ENCODE assay signal across 9 mouse cellular contexts in genomic region chr7:121312961-121313587, GRCm38 (mm10).
A peak's percentile ranks its signal among the peaks of the same experiment; 100 is the strongest.
DNase-seq lines count a peak whose midpoint lies in the region; ATAC-seq lines count a peak whose summit lies in the region.
"Had no signal": no experiment of that assay in that cellular context is flagged by ENCODE, and none has a peak within 500 bp of the region (broad histone marks: within the 10 kb centered on the region; RNA-seq: fewer than 3 reads in every experiment).

No protein-coding gene starts in this region.

- peaks cover 7% of the 10 kb centered on the region; the same call in 1 of the 2 replicates for H3K27me3 ChIP-seq in forebrain, embryonic 16.5 days (replicated peaks; ENCODE audit: control insufficient read depth, insufficient read depth, low read length)
- H3K27me3 ChIP-seq in midbrain, embryonic 12.5 days: peaks cover 7% of the 10 kb centered on the region; the same call in 1 of the 2 replicates
- H3K27me3 ChIP-seq: lung, embryonic 15.5 days had no signal

- H3K4me3 ChIP-seq in forebrain, embryonic 16.5 days (replicated peaks; ENCODE audit: low read length): no peak overlapping the region
- peak overlapping the region; percentile 18; the same call in 1 of the 2 replicates for H3K4me3 ChIP-seq in midbrain, embryonic 12.5 days
- H3K4me3 ChIP-seq: lung, embryonic 15.5 days had no signal

- H3K4me2 ChIP-seq in forebrain, embryonic 16.5 days (ENCODE audit: low read length): peak overlapping the region; percentile 2
- H3K4me2 ChIP-seq in midbrain, embryonic 12.5 days (replicated peaks): peak overlapping the region; percentile 46
- H3K4me2 ChIP-seq: lung, embryonic 15.5 days had no signal

- H3K9me3 ChIP-seq in forebrain, embryonic 16.5 days (ENCODE audit: control insufficient read depth, low read length): no peaks in the 10 kb centered on the region
- no peaks in the 10 kb centered on the region for H3K9me3 ChIP-seq in midbrain, embryonic 12.5 days
- H3K9me3 ChIP-seq: lung, embryonic 15.5 days had no signal

- H3K9ac ChIP-seq in forebrain, embryonic 16.5 days (replicated peaks; ENCODE audit: low read depth, low read length): no peak overlapping the region
- H3K9ac ChIP-seq in midbrain, embryonic 12.5 days (replicated peaks): no peak overlapping the region
- H3K9ac ChIP-seq: lung, embryonic 15.5 days had no signal

- DNase-seq in Muller cell, postnatal 12 days (ENCODE audit: inconsistent ontology term): peak; percentile 10
- DNase-seq in cerebellum, adult 9-11 months: peak; percentile 2
- no peak for DNase-seq in urinary bladder, adult 2 months (ENCODE audit: low spot score)
- DNase-seq in kidney, postnatal 10 days: no peak
- DNase-seq: kidney, adult 2 months had no signal

- H3K27ac ChIP-seq in forebrain, embryonic 16.5 days (ENCODE audit: low read length): no peak overlapping the region
- H3K27ac ChIP-seq in midbrain, embryonic 12.5 days (replicated peaks): peak overlapping the region; percentile 39; the same call in 1 of the 2 replicates
- H3K27ac ChIP-seq: lung, embryonic 15.5 days had no signal

- H3K36me3 ChIP-seq in forebrain, embryonic 16.5 days (ENCODE audit: control insufficient read depth, insufficient read depth): no peaks in the 10 kb centered on the region
- no peaks in the 10 kb centered on the region for H3K36me3 ChIP-seq in midbrain, embryonic 12.5 days
- H3K36me3 ChIP-seq: lung, embryonic 15.5 days had no signal

- 0 out of 2 replicates have a peak, but pooled peaks have one; percentile 23 for ATAC-seq in forebrain, embryonic 16.5 days
- ATAC-seq in midbrain, embryonic 12.5 days (ENCODE audit: low FRiP score, low read depth): peak; percentile 60; the same call in 1 of the 2 replicates
- ATAC-seq in inflammation-experienced regulatory T-cells, adult 6 months: no peak

- 5% methylated on average over 19 of the region's 19 CpGs for WGBS in forebrain, embryonic 16.5 days
- 3% methylated on average over 19 of the region's 19 CpGs for WGBS in midbrain, embryonic 12.5 days

- H3K4me1 ChIP-seq in forebrain, embryonic 16.5 days (replicated peaks; ENCODE audit: control insufficient read depth, insufficient read depth, low read length): no peaks in the 10 kb centered on the region; the same call in 1 of the 2 replicates
- peaks cover 6% of the 10 kb centered on the region; the same call in 1 of the 2 replicates for H3K4me1 ChIP-seq in midbrain, embryonic 12.5 days
- H3K4me1 ChIP-seq: lung, embryonic 15.5 days had no signal

Comparison
In these comparisons a context has a peak if more than half of its experiments do, and no peak if none do; other contexts are left out.
1. DNase-seq: peak in Muller cell, postnatal 12 days (single experiment) and cerebellum, adult 9-11 months (single experiment); none in urinary bladder, adult 2 months (single experiment) and kidney, postnatal 10 days (single experiment).